Mouse (Mus musculus) yolk sac, embryonic 10.5 days (tissue): ENCODE data around the gene Cyp2u1.
"Not testable (repeated sequence)": the region's sequence is repeated elsewhere in the genome, so short reads cannot be mapped to it uniquely, and the experiment has no call there.

Experiments
- DNase-seq: peaks from one replicate; pipeline ENCODE4 v3.0.0-alpha.2; 2017; ENCODE audit warnings: low spot score

Cyp2u1 gene

GRCm38 (mm10) chr3:131302452-131303319 lies at the start of gene Cyp2u1:
Gene Cyp2u1, minus strand, starts transcription at chr3:131303227.
- DNase-seq = peak; percentile 80

GRCm38 (mm10) chr3:131350539-131350938 lies 47.5 kb upstream of the Cyp2u1 start:
- no peak for DNase-seq

GRCm38 (mm10) chr3:131349013-131349412 lies 46.0 kb upstream of the Cyp2u1 start:
- DNase-seq = no peak

GRCm38 (mm10) chr3:131348579-131348950 lies 45.5 kb upstream of the Cyp2u1 start:
- no peak for DNase-seq

- no peak for DNase-seq
These were observed 45.0 kb upstream of the Cyp2u1 start for GRCm38 (mm10) chr3:131347831-131348578.

- no peak for DNase-seq
These were observed 42.9 kb upstream of the Cyp2u1 start for GRCm38 (mm10) chr3:131345903-131346302.

GRCm38 (mm10) chr3:131343311-131343710 lies 40.3 kb upstream of the Cyp2u1 start:
- no peak for DNase-seq

GRCm38 (mm10) chr3:131340885-131341284 lies 37.9 kb upstream of the Cyp2u1 start:
- no peak for DNase-seq

- no peak for DNase-seq
These were observed 36.3 kb upstream of the Cyp2u1 start for GRCm38 (mm10) chr3:131339280-131339679.

GRCm38 (mm10) chr3:131337749-131338148 lies 34.7 kb upstream of the Cyp2u1 start:
- DNase-seq = not testable (repeated sequence)

GRCm38 (mm10) chr3:131336629-131337028 lies 33.6 kb upstream of the Cyp2u1 start:
- DNase-seq = no peak

- no peak for DNase-seq
These were observed 32.1 kb upstream of the Cyp2u1 start for GRCm38 (mm10) chr3:131335117-131335547.

GRCm38 (mm10) chr3:131327189-131327588 lies 24.2 kb upstream of the Cyp2u1 start:
- DNase-seq = no peak

- DNase-seq = no peak
These were observed 23.6 kb upstream of the Cyp2u1 start for GRCm38 (mm10) chr3:131326637-131327036.

GRCm38 (mm10) chr3:131322081-131322815 lies 19.2 kb upstream of the Cyp2u1 start:
- DNase-seq = no peak

- DNase-seq = peak; percentile 51
These were observed 17.2 kb upstream of the Cyp2u1 start for GRCm38 (mm10) chr3:131320184-131320583.

GRCm38 (mm10) chr3:131318211-131318610 lies 15.2 kb upstream of the Cyp2u1 start:
- no peak for DNase-seq

- no peak for DNase-seq
These were observed 14.1 kb upstream of the Cyp2u1 start for GRCm38 (mm10) chr3:131317126-131317525.

GRCm38 (mm10) chr3:131315957-131316510 lies 13.0 kb upstream of the Cyp2u1 start:
- DNase-seq = no peak

- peak; percentile 45 for DNase-seq
These were observed 9.3 kb upstream of the Cyp2u1 start for GRCm38 (mm10) chr3:131312340-131312739.

- DNase-seq = no peak
These were observed 7.5 kb upstream of the Cyp2u1 start for GRCm38 (mm10) chr3:131310572-131310971.

- no peak for DNase-seq
These were observed 4.8 kb upstream of the Cyp2u1 start for GRCm38 (mm10) chr3:131307811-131308210.
